Mouse (Mus musculus): ENCODE results near the gene Rab37. TPM values are rescaled to one million over a fixed set of nuclear protein-coding genes. Genes with fewer than 3 reads are reported as not detected.

The Rab37 gene
- polyA plus RNA-seq, 1 experiment from 2014 or later = 1.4 TPM

DNA sequence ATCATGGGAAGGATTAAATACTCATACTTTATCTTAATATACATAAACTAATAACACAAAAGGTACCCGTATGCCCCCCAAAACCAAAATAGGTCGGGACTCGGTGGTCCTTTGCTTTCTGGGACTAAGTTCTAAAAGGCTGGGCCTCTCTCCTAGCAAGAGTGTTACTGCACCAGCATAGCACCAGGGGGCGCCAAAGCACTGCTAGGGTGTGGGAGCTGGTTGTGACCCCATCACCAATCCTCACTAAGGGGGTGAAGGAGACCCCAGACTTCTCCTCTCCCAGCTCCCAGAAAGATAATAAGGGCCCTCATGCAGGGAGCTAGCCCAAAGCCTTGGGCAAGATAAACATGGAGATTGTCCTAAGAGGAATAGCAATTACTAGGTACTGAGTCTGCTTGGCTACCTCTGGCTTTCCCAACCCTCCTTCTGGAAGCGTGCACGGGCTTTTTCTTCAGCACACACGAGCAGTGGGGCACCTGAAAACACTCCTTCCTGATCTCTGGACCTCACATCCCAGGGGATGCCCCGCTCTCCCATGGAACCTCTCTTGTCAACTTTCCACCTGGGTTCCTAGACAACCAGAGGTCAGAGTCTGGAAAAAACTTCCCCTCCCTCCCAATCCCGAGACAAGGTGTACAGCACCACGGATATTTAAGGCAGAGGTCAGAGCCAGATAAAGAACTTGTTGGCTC, 69.8 kb downstream of the Rab37 start:
- ATAC-seq (replicated peaks; ENCODE audit: insufficient number of reproducible peaks, low FRiP score, low TSS enrichment, low read depth) = no peak
- H3K4me1 ChIP-seq (ENCODE audit: control insufficient read depth, insufficient read depth, low read length) = no peaks in the 10 kb centered on the region

GRCm38 (mm10) chr11:115161578-115162204, 70.5 kb downstream of the Rab37 start:
- H3K27me3 ChIP-seq (ENCODE audit: control insufficient read depth, insufficient read depth, low read length) = peaks cover 26% of the 10 kb centered on the region
- no peaks in the 10 kb centered on the region for H3K36me3 ChIP-seq (replicated peaks; ENCODE audit: control insufficient read depth, insufficient read depth, low read depth, low read length)
- no peak for ATAC-seq (replicated peaks; ENCODE audit: insufficient number of reproducible peaks, low FRiP score, low TSS enrichment, low read depth)
- no peaks in the 10 kb centered on the region for H3K4me1 ChIP-seq (ENCODE audit: control insufficient read depth, insufficient read depth, low read length)
- WGBS = 62% methylated on average over 9 of the region's 9 CpGs
- no peak overlapping the region for H3K27ac ChIP-seq (replicated peaks; ENCODE audit: low read depth, low read length)
- no peak overlapping the region for H3K4me2 ChIP-seq (ENCODE audit: low read depth, low read length)
- H3K4me3 ChIP-seq (ENCODE audit: low read depth, low read length) = no peak overlapping the region
- no peak overlapping the region for H3K9ac ChIP-seq (replicated peaks; ENCODE audit: low read length)
- no peak for DNase-seq (ENCODE audit: low spot score)
- no peaks in the 10 kb centered on the region for H3K9me3 ChIP-seq (replicated peaks; ENCODE audit: control insufficient read depth, low read length)

More for the DNA sequence above, 69.8 kb downstream of the Rab37 start:
- Histone ChIP-seq H3K27ac (replicated peaks; ENCODE audit: low read depth, low read length) (no peak overlapping the region), H3K4me2 (ENCODE audit: low read depth, low read length) (no peak overlapping the region), H3K9me3 (replicated peaks; ENCODE audit: control insufficient read depth, low read length) (no peaks in the 10 kb centered on the region), H3K27me3 (ENCODE audit: control insufficient read depth, insufficient read depth, low read length) (peaks cover 26% of the 10 kb centered on the region), H3K9ac (replicated peaks; ENCODE audit: low read length) (no peak overlapping the region), H3K36me3 (replicated peaks; ENCODE audit: control insufficient read depth, insufficient read depth, low read depth, low read length) (no peaks in the 10 kb centered on the region), H3K4me3 (ENCODE audit: low read depth, low read length) (no peak overlapping the region)
- peak; percentile 81 for DNase-seq (ENCODE audit: low spot score)
- 32% methylated on average over 10 of the region's 10 CpGs for WGBS

- Histone ChIP-seq H3K27me3 (ENCODE audit: control insufficient read depth, insufficient read depth, low read length) (peaks cover 26% of the 10 kb centered on the region), H3K4me2 (ENCODE audit: low read depth, low read length) (peak overlapping the region; percentile 70), H3K27ac (replicated peaks; ENCODE audit: low read depth, low read length) (no peak overlapping the region), H3K9me3 (replicated peaks; ENCODE audit: control insufficient read depth, low read length) (no peaks in the 10 kb centered on the region), H3K36me3 (replicated peaks; ENCODE audit: control insufficient read depth, insufficient read depth, low read depth, low read length) (no peaks in the 10 kb centered on the region), H3K4me1 (ENCODE audit: control insufficient read depth, insufficient read depth, low read length) (no peaks in the 10 kb centered on the region), H3K4me3 (ENCODE audit: low read depth, low read length) (no peak overlapping the region), H3K9ac (replicated peaks; ENCODE audit: low read length) (no peak overlapping the region)
- WGBS = 20% methylated on average over 9 of the region's 9 CpGs
- ATAC-seq (replicated peaks; ENCODE audit: insufficient number of reproducible peaks, low FRiP score, low TSS enrichment, low read depth) (no peak), DNase-seq (ENCODE audit: low spot score) (no peak)
Observed at GRCm38 (mm10) chr11:115162205-115162601, 71.0 kb downstream of the Rab37 start.

GRCm38 (mm10) chr11:115162832-115163480, 71.7 kb downstream of the Rab37 start, which contains the start of gene Slc9a3r1:
Gene Slc9a3r1, plus strand, starts transcription at chr11:115163341.
- H3K4me1 ChIP-seq (ENCODE audit: control insufficient read depth, insufficient read depth, low read length) = no peaks in the 10 kb centered on the region
- ATAC-seq (replicated peaks; ENCODE audit: insufficient number of reproducible peaks, low FRiP score, low TSS enrichment, low read depth) (peak; percentile 93), DNase-seq (ENCODE audit: low spot score) (peak; percentile 98)
- H3K9me3 ChIP-seq (replicated peaks; ENCODE audit: control insufficient read depth, low read length) = no peaks in the 10 kb centered on the region
- H3K36me3 ChIP-seq (replicated peaks; ENCODE audit: control insufficient read depth, insufficient read depth, low read depth, low read length) = no peaks in the 10 kb centered on the region
- H3K4me3 ChIP-seq (ENCODE audit: low read depth, low read length) = peak within 1 kb of the TSS; percentile 48
- peak within 1 kb of the TSS; percentile 42 for H3K9ac ChIP-seq (replicated peaks; ENCODE audit: low read length)
- H3K27me3 ChIP-seq (ENCODE audit: control insufficient read depth, insufficient read depth, low read length) = peaks cover 26% of the 10 kb centered on the region
- WGBS = under 1% methylated on average over 47 of the region's 47 CpGs
- peak within 1 kb of the TSS; percentile 70 for H3K4me2 ChIP-seq (ENCODE audit: low read depth, low read length)
- no peak within 1 kb of the TSS for H3K27ac ChIP-seq (replicated peaks; ENCODE audit: low read depth, low read length)

- H3K27me3 ChIP-seq (ENCODE audit: control insufficient read depth, insufficient read depth, low read length) = peaks cover 26% of the 10 kb centered on the region
- no peak overlapping the region for H3K27ac ChIP-seq (replicated peaks; ENCODE audit: low read depth, low read length)
- H3K9ac ChIP-seq (replicated peaks; ENCODE audit: low read length) = peak overlapping the region; percentile 11
- peak overlapping the region; percentile 70 for H3K4me2 ChIP-seq (ENCODE audit: low read depth, low read length)
- peak; percentile 60 for DNase-seq (ENCODE audit: low spot score)
- no peak for ATAC-seq (replicated peaks; ENCODE audit: insufficient number of reproducible peaks, low FRiP score, low TSS enrichment, low read depth)
- under 1% methylated on average over 47 of the region's 47 CpGs for WGBS
- H3K4me3 ChIP-seq (ENCODE audit: low read depth, low read length) = peak overlapping the region; percentile 48
- no peaks in the 10 kb centered on the region for H3K4me1 ChIP-seq (ENCODE audit: control insufficient read depth, insufficient read depth, low read length)
- H3K36me3 ChIP-seq (replicated peaks; ENCODE audit: control insufficient read depth, insufficient read depth, low read depth, low read length) = no peaks in the 10 kb centered on the region
- no peaks in the 10 kb centered on the region for H3K9me3 ChIP-seq (replicated peaks; ENCODE audit: control insufficient read depth, low read length)
Observed at GRCm38 (mm10) chr11:115163568-115164150, 72.4 kb downstream of the Rab37 start.

GRCm38 (mm10) chr11:115164341-115164975, 73.2 kb downstream of the Rab37 start:
- WGBS = 0% methylated on average over 14 of the region's 14 CpGs
- ATAC-seq (replicated peaks; ENCODE audit: insufficient number of reproducible peaks, low FRiP score, low TSS enrichment, low read depth) (no peak), DNase-seq (ENCODE audit: low spot score) (no peak)
- peak overlapping the region; percentile 70 for H3K4me2 ChIP-seq (ENCODE audit: low read depth, low read length)
- H3K4me1 ChIP-seq (ENCODE audit: control insufficient read depth, insufficient read depth, low read length) = no peaks in the 10 kb centered on the region
- peak overlapping the region; percentile 48 for H3K4me3 ChIP-seq (ENCODE audit: low read depth, low read length)
- peaks cover 26% of the 10 kb centered on the region for H3K27me3 ChIP-seq (ENCODE audit: control insufficient read depth, insufficient read depth, low read length)
- no peaks in the 10 kb centered on the region for H3K36me3 ChIP-seq (replicated peaks; ENCODE audit: control insufficient read depth, insufficient read depth, low read depth, low read length)
- no peak overlapping the region; the same call in none of the 2 replicates for H3K9ac ChIP-seq (replicated peaks; ENCODE audit: low read length)
- H3K27ac ChIP-seq (replicated peaks; ENCODE audit: low read depth, low read length) = no peak overlapping the region
- no peaks in the 10 kb centered on the region for H3K9me3 ChIP-seq (replicated peaks; ENCODE audit: control insufficient read depth, low read length)

DNA sequence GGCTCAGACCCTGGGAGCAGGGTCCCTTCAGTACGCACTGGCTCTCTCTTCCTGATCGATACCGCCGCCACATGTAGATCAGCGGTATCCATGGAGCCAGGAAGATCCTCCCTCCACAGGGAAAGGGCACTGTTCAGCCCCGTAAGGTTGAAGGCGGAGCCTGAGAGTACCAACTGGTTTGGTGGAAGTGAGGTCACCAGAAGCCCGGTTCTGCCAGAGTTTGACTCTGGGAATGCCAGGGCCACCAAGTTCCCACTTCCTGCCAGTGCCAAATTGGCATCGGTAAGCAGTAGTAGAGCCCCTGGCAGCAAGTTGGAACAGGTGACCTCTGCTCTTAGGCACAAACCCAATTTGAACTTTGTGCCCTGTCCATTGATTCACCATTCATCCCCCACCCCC, 73.7 kb downstream of the Rab37 start:
- H3K4me3 ChIP-seq (ENCODE audit: low read depth, low read length) = peak overlapping the region; percentile 48
- no peak for DNase-seq (ENCODE audit: low spot score)
- peaks cover 26% of the 10 kb centered on the region for H3K27me3 ChIP-seq (ENCODE audit: control insufficient read depth, insufficient read depth, low read length)
- H3K4me1 ChIP-seq (ENCODE audit: control insufficient read depth, insufficient read depth, low read length) = no peaks in the 10 kb centered on the region
- no peak overlapping the region; the same call in 1 of the 2 replicates for H3K9ac ChIP-seq (replicated peaks; ENCODE audit: low read length)
- 4% methylated on average over 9 of the region's 9 CpGs for WGBS
- H3K36me3 ChIP-seq (replicated peaks; ENCODE audit: control insufficient read depth, insufficient read depth, low read depth, low read length) = no peaks in the 10 kb centered on the region
- H3K4me2 ChIP-seq (ENCODE audit: low read depth, low read length) = peak overlapping the region; percentile 70
- no peak overlapping the region for H3K27ac ChIP-seq (replicated peaks; ENCODE audit: low read depth, low read length)
- no peak for ATAC-seq (replicated peaks; ENCODE audit: insufficient number of reproducible peaks, low FRiP score, low TSS enrichment, low read depth)
- H3K9me3 ChIP-seq (replicated peaks; ENCODE audit: control insufficient read depth, low read length) = no peaks in the 10 kb centered on the region
